Mouse (Mus musculus) frontal cortex, postnatal 10 days (tissue): Measurements from ENCODE around the gene Gulp1.

Source experiments
- DNase-seq, 2 experiments: peaks; one replicate each; pipeline ENCODE4 v3.0.0; 2022; ENCODE audit warnings: low spot score in 2 of 2, mixed read lengths in 1 of 2

Gene Gulp1

GRCm38 (mm10) chr1:44720785-44721410, 169.6 kb downstream of the Gulp1 start:
- DNase-seq, result no peak

- DNase-seq, result peak in 1 of 2 experiments; percentile 11
Observed at GRCm38 (mm10) chr1:44741256-44741655, 189.9 kb downstream of the Gulp1 start.

DNA sequence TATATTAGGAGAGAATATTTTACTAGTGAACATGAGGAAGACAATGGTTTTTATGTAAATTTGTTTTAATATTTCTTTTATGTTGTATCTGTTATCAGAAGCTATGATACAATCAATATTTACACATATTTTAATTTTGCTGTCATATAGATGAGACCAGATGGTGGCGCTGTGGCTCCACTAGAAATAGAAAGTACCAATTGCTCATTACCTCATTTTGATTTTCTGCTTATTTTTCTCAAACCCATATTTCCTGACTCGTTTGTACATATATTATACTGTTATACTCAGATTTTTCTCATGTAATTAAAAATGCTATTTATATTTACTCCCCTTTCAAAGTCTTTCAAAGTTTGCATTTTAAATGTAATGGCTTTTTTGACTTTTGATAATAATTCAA, 194.4 kb downstream of the Gulp1 start:
- peak in 1 of 2 experiments; percentile 31 for DNase-seq

- no peak for DNase-seq
Observed at GRCm38 (mm10) chr1:44750731-44751730, 199.7 kb downstream of the Gulp1 start.

DNA sequence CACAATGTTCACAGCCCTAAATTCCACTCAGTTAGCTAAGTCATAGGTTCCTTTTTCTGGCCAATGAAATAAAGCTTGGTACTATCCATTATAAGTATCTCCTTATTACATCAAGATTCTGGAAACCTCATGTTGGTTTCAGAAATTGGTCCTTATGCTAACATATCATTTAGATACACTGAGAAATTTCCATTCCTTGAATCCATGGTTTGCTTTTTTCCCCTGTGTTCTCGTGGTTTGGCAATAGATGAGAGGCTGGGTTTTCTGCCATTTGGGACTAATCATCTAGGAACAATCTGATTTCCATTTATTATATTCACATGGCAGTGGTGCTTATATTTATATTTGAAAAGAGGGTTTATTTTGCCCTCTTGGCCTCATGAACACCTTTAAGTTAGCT, 226.9 kb downstream of the Gulp1 start:
- DNase-seq, result no peak

GRCm38 (mm10) chr1:44803594-44804372, 252.5 kb downstream of the Gulp1 start:
- DNase-seq, result no peak

- DNase-seq, result no peak
Observed at GRCm38 (mm10) chr1:44806368-44806767, 255.1 kb downstream of the Gulp1 start.

GRCm38 (mm10) chr1:44810336-44810735, 259.0 kb downstream of the Gulp1 start:
- no peak for DNase-seq

GRCm38 (mm10) chr1:44833934-44834333, 282.6 kb downstream of the Gulp1 start:
- DNase-seq, result no peak
